Mouse (Mus musculus) hindbrain, embryonic 16.5 days (tissue): ENCODE measurements around the gene Nhlh1. TPM values are rescaled to one million over a fixed set of nuclear protein-coding genes. Genes with fewer than 3 reads are reported as not detected.

Experiments used
- ATAC-seq: fragments of 200-750 bp; cut with Nextera tagmentation; 2 replicates; pipeline ENCODE4 v1.8.0; 2017; ENCODE audit warnings: moderate TSS enrichment, moderate library complexity
- H3K27ac ChIP-seq: fragments of 300-500 bp; sonication (generic); 2 replicates; pipeline ENCODE4 v1.5.1; 2014; ENCODE audit warnings: low read depth, mild to moderate bottlenecking, control low read depth, low read length, moderate library complexity
- H3K27me3 ChIP-seq: fragments of 300-500 bp; sonication (generic); replicated peaks from 2 replicates; pipeline ENCODE4 v1.6.1; 2014; ENCODE audit warnings: low read length; ENCODE audit not compliant: control insufficient read depth, insufficient read depth
- H3K36me3 ChIP-seq: fragments of 300-500 bp; sonication (generic); 2 replicates; pipeline ENCODE4 v1.6.1; 2014; ENCODE audit warnings: mild to moderate bottlenecking, low read length, moderate library complexity, mixed read lengths; ENCODE audit not compliant: control insufficient read depth, insufficient read depth
- H3K4me1 ChIP-seq: fragments of 300-500 bp; sonication (generic); 2 replicates; pipeline ENCODE4 v1.6.1; 2014; ENCODE audit warnings: low read depth, low read length; ENCODE audit not compliant: control insufficient read depth, insufficient read depth
- H3K4me2 ChIP-seq: fragments of 300-500 bp; sonication (generic); 2 replicates; pipeline ENCODE4 v1.6.1; 2014; ENCODE audit warnings: mild to moderate bottlenecking, low read length, control low read depth, moderate library complexity
- H3K4me3 ChIP-seq: fragments of 300-500 bp; sonication (generic); 2 replicates; pipeline ENCODE4 v1.5.1; 2014; ENCODE audit warnings: mild to moderate bottlenecking, low read length, control low read depth, moderate library complexity
- H3K9ac ChIP-seq: fragments of 300-500 bp; sonication (generic); 2 replicates; pipeline ENCODE4 v1.6.1; 2014; ENCODE audit warnings: low read depth, mild to moderate bottlenecking, control low read depth, low read length, moderate library complexity
- H3K9me3 ChIP-seq: fragments of 300-500 bp; sonication (generic); 2 replicates; pipeline ENCODE4 v1.6.1; 2014; ENCODE audit warnings: mild to moderate bottlenecking, low read length, moderate library complexity; ENCODE audit not compliant: control insufficient read depth
- WGBS: fragments of 180-500 bp; shearing (Covaris S2); extraction: QIAGEN DNeasy Blood & Tissue Kit; methylation state at CpG from one replicate; pipeline ENCODE4 v1.1.7; 2014; 5-methylcytosine and 5-hydroxymethylcytosine counted together
- polyA plus RNA-seq: library from polyadenylated mRNA; unstranded; fragments of >200 nt; fragmentation: Nextera tagmentation; extraction: Ambion mirVana; gene quantifications from 2 replicates; pipeline ENCODE4 v1.2.1, GENCODE M21; 2015

Nhlh1 gene
- polyA plus RNA-seq, 1 experiment from 2014 or later, result 3.2 TPM

GRCm38 (mm10) chr1:172077981-172078380, 20.6 kb upstream of the Nhlh1 start:
- H3K4me1 ChIP-seq, result peaks cover 7% of the 10 kb centered on the region
- no peak overlapping the region for H3K4me3 ChIP-seq
- peaks cover 42% of the 10 kb centered on the region for H3K36me3 ChIP-seq
- H3K27me3 ChIP-seq, result no peaks in the 10 kb centered on the region
- ATAC-seq, result no peak
- no peak overlapping the region for H3K27ac ChIP-seq
- no peaks in the 10 kb centered on the region for H3K9me3 ChIP-seq
- no peak overlapping the region for H3K4me2 ChIP-seq
- H3K9ac ChIP-seq, result no peak overlapping the region
- 85% methylated on average over 5 of the region's 5 CpGs for WGBS

- WGBS, result 100% methylated on average over 7 of the region's 7 CpGs
- no peak for ATAC-seq
- Histone ChIP-seq H3K27me3 (no peaks in the 10 kb centered on the region), H3K27ac (no peak overlapping the region), H3K36me3 (peaks cover 68% of the 10 kb centered on the region), H3K4me1 (no peaks in the 10 kb centered on the region), H3K4me3 (no peak overlapping the region), H3K9me3 (no peaks in the 10 kb centered on the region), H3K4me2 (no peak overlapping the region), H3K9ac (no peak overlapping the region)
Measured at GRCm38 (mm10) chr1:172072604-172073003, 15.2 kb upstream of the Nhlh1 start.

GRCm38 (mm10) chr1:172071556-172071955, 14.2 kb upstream of the Nhlh1 start:
- no peaks in the 10 kb centered on the region for H3K4me1 ChIP-seq
- H3K27me3 ChIP-seq, result no peaks in the 10 kb centered on the region
- H3K4me3 ChIP-seq, result no peak overlapping the region
- no peak overlapping the region for H3K9ac ChIP-seq
- 0 out of 2 replicates have a peak, but pooled peaks have one; percentile 27 for ATAC-seq
- peaks cover 75% of the 10 kb centered on the region for H3K36me3 ChIP-seq
- no peak overlapping the region for H3K27ac ChIP-seq
- 49% methylated on average over 4 of the region's 4 CpGs for WGBS
- no peaks in the 10 kb centered on the region for H3K9me3 ChIP-seq
- H3K4me2 ChIP-seq, result no peak overlapping the region

- ATAC-seq, result no peak
- H3K4me1 ChIP-seq, result no peaks in the 10 kb centered on the region
- no peak overlapping the region for H3K27ac ChIP-seq
- WGBS, result 92% methylated on average over 6 of the region's 6 CpGs
- H3K4me3 ChIP-seq, result no peak overlapping the region
- no peaks in the 10 kb centered on the region for H3K27me3 ChIP-seq
- peaks cover 80% of the 10 kb centered on the region for H3K36me3 ChIP-seq
- no peak overlapping the region for H3K9ac ChIP-seq
- H3K4me2 ChIP-seq, result no peak overlapping the region
- H3K9me3 ChIP-seq, result no peaks in the 10 kb centered on the region
Measured at GRCm38 (mm10) chr1:172070227-172070626, 12.9 kb upstream of the Nhlh1 start.

- 33% methylated on average over 13 of the region's 13 CpGs for WGBS
- H3K4me1 ChIP-seq, result peaks cover 3% of the 10 kb centered on the region; the same call in 1 of the 2 replicates
- peak; percentile 70 for ATAC-seq
Measured at GRCm38 (mm10) chr1:172064613-172065141, 7.3 kb upstream of the Nhlh1 start.

GRCm38 (mm10) chr1:172063291-172064023, 6.1 kb upstream of the Nhlh1 start:
- no peak overlapping the region; the same call in 1 of the 2 replicates for H3K9ac ChIP-seq
- H3K27ac ChIP-seq, result no peak overlapping the region
- H3K27me3 ChIP-seq, result no peaks in the 10 kb centered on the region
- no peaks in the 10 kb centered on the region for H3K9me3 ChIP-seq
- H3K4me2 ChIP-seq, result no peak overlapping the region
- H3K4me1 ChIP-seq, result peaks cover 6% of the 10 kb centered on the region
- H3K36me3 ChIP-seq, result peaks cover 29% of the 10 kb centered on the region
- no peak overlapping the region for H3K4me3 ChIP-seq
- no peak for ATAC-seq
- WGBS, result 72% methylated on average over 4 of the region's 4 CpGs

More at GRCm38 (mm10) chr1:172064613-172065141, 7.3 kb upstream of the Nhlh1 start:
- H3K36me3 ChIP-seq, result peaks cover 40% of the 10 kb centered on the region
- H3K9ac ChIP-seq, result no peak overlapping the region
- H3K4me2 ChIP-seq, result no peak overlapping the region
- no peaks in the 10 kb centered on the region for H3K9me3 ChIP-seq
- H3K27me3 ChIP-seq, result no peaks in the 10 kb centered on the region
- H3K4me3 ChIP-seq, result no peak overlapping the region
- H3K27ac ChIP-seq, result peak overlapping the region; percentile 64

GRCm38 (mm10) chr1:172062101-172062500, 4.7 kb upstream of the Nhlh1 start:
- H3K27ac ChIP-seq, result no peak overlapping the region
- no peak for ATAC-seq
- peaks cover 20% of the 10 kb centered on the region for H3K36me3 ChIP-seq
- H3K4me1 ChIP-seq, result peaks cover 6% of the 10 kb centered on the region
- H3K27me3 ChIP-seq, result no peaks in the 10 kb centered on the region
- WGBS, result 89% methylated on average over 2 of the region's 2 CpGs
- no peak overlapping the region for H3K4me3 ChIP-seq
- no peak overlapping the region for H3K9ac ChIP-seq
- no peaks in the 10 kb centered on the region for H3K9me3 ChIP-seq
- H3K4me2 ChIP-seq, result no peak overlapping the region

- H3K36me3 ChIP-seq, result peaks cover 13% of the 10 kb centered on the region; the same call in 1 of the 2 replicates
- WGBS, result 17% methylated on average over 8 of the region's 8 CpGs
- H3K4me3 ChIP-seq, result no peak overlapping the region
- no peak overlapping the region for H3K4me2 ChIP-seq
- H3K27me3 ChIP-seq, result no peaks in the 10 kb centered on the region
- peak; percentile 35 for ATAC-seq
- peaks cover 6% of the 10 kb centered on the region for H3K4me1 ChIP-seq
- no peak overlapping the region; the same call in 1 of the 2 replicates for H3K9ac ChIP-seq
- H3K9me3 ChIP-seq, result no peaks in the 10 kb centered on the region
- peak overlapping the region; percentile 61; the same call in 1 of the 2 replicates for H3K27ac ChIP-seq
Measured at GRCm38 (mm10) chr1:172061217-172061616, 3.8 kb upstream of the Nhlh1 start.

- ATAC-seq, result no peak; the same call in 1 of the 2 replicates
- Histone ChIP-seq H3K27me3 (no peaks in the 10 kb centered on the region), H3K4me2 (no peak overlapping the region), H3K9ac (no peak overlapping the region; the same call in 1 of the 2 replicates), H3K4me3 (no peak overlapping the region), H3K36me3 (peaks cover 8% of the 10 kb centered on the region; the same call in 1 of the 2 replicates), H3K4me1 (peaks cover 6% of the 10 kb centered on the region), H3K27ac (peak overlapping the region; percentile 61; the same call in 1 of the 2 replicates), H3K9me3 (no peaks in the 10 kb centered on the region)
- 19% methylated on average over 4 of the region's 4 CpGs for WGBS
Measured at GRCm38 (mm10) chr1:172060659-172061058, 3.3 kb upstream of the Nhlh1 start.
